Mouse (Mus musculus) bone marrow, adult 2 months (tissue): ENCODE data around the gene Myo15b. TPM values are rescaled to one million over a fixed set of nuclear protein-coding genes. Genes with fewer than 3 reads are reported as not detected.

ENCODE experiments used
- H3K27ac ChIP-seq: fragments of 200-500 bp; 2 replicates; pipeline ENCODE4 v1.5.1; 2012; ENCODE audit warnings: low read depth, mild to moderate bottlenecking, control low read depth, inconsistent platforms, low read length; ENCODE audit not compliant: control insufficient read depth, poor library complexity, insufficient read depth
- H3K4me1 ChIP-seq: fragments of 200-500 bp; 2 replicates; pipeline ENCODE4 v1.6.1; 2011; ENCODE audit warnings: low read length; ENCODE audit not compliant: control insufficient read depth, insufficient read depth
- H3K4me3 ChIP-seq: fragments of 200-500 bp; replicated peaks from 2 replicates; pipeline ENCODE3; 2011; ENCODE audit warnings: mild to moderate bottlenecking, low read depth, low read length, control low read depth; ENCODE audit not compliant: control insufficient read depth
- CTCF ChIP-seq: fragments of 200-500 bp; IDR thresholded peaks from 2 replicates; pipeline ENCODE4 v1.5.1; 2011; ENCODE audit warnings: low read length, control low read depth; ENCODE audit not compliant: control insufficient read depth, insufficient read depth
- POLR2A ChIP-seq: fragments of 200-500 bp; IDR thresholded peaks from 2 replicates; pipeline ENCODE4 v1.6.1; 2011; ENCODE audit warnings: low read depth, mild to moderate bottlenecking, control low read depth, low read length, borderline replicate concordance; ENCODE audit not compliant: control insufficient read depth
- WGBS: fragments of 180-500 bp; shearing (Covaris S2); methylation state at CpG from one replicate; pipeline ENCODE4 v1.1.7; 2018; 5-methylcytosine and 5-hydroxymethylcytosine counted together
- polyA plus RNA-seq: library from polyadenylated mRNA; stranded (reverse); fragments of >200 nt; gene quantifications from 2 replicates; pipeline ENCODE4 v1.2.4, GENCODE M21; 2011; ENCODE audit warnings: low replicate concordance; ENCODE audit not compliant: missing spikeins, insufficient read depth, insufficient read length

Myo15b gene
- polyA plus RNA-seq, 1 experiment: 0.57 TPM

GRCm38 (mm10) chr11:115827624-115828023, 30.6 kb upstream of the Myo15b start:
- 80% methylated on average over 6 of the region's 6 CpGs for WGBS
- no peaks in the 10 kb centered on the region; the same call in 1 of the 2 replicates for H3K4me1 ChIP-seq
- H3K4me3 ChIP-seq: no peak overlapping the region
- TF ChIP-seq CTCF (no peak), POLR2A (no peak)
- H3K27ac ChIP-seq: no peak overlapping the region

GRCm38 (mm10) chr11:115829036-115829435, 29.2 kb upstream of the Myo15b start:
- Histone ChIP-seq H3K4me3 (no peak overlapping the region), H3K4me1 (no peaks in the 10 kb centered on the region), H3K27ac (no peak overlapping the region)
- no peak for TF ChIP-seq POLR2A
- no peak for TF ChIP-seq CTCF
- 66% methylated on average over 4 of the region's 4 CpGs for WGBS

- Histone ChIP-seq H3K4me3 (no peak overlapping the region), H3K4me1 (no peaks in the 10 kb centered on the region)
Observed at GRCm38 (mm10) chr11:115830550-115831325, 27.5 kb upstream of the Myo15b start.

GRCm38 (mm10) chr11:115831518-115831917, 26.7 kb upstream of the Myo15b start:
- Histone ChIP-seq H3K27ac (no peak overlapping the region), H3K4me3 (no peak overlapping the region), H3K4me1 (no peaks in the 10 kb centered on the region)
- TF ChIP-seq CTCF (no peak), POLR2A (no peak)
- WGBS: 79% methylated on average over 3 of the region's 3 CpGs

More at GRCm38 (mm10) chr11:115830550-115831325, 27.5 kb upstream of the Myo15b start:
- 82% methylated on average over 25 of the region's 25 CpGs for WGBS
- no peak for TF ChIP-seq CTCF
- no peak for TF ChIP-seq POLR2A
- H3K27ac ChIP-seq: no peak overlapping the region

- Histone ChIP-seq H3K4me1 (no peaks in the 10 kb centered on the region), H3K27ac (no peak overlapping the region), H3K4me3 (no peak overlapping the region)
- TF ChIP-seq CTCF: no peak
- TF ChIP-seq POLR2A: no peak
- WGBS: 79% methylated on average over 6 of the region's 6 CpGs
Observed at GRCm38 (mm10) chr11:115832064-115832463, 26.1 kb upstream of the Myo15b start.

- 78% methylated on average over 8 of the region's 8 CpGs for WGBS
- TF ChIP-seq CTCF (no peak), POLR2A (no peak)
- Histone ChIP-seq H3K4me1 (no peaks in the 10 kb centered on the region), H3K4me3 (no peak overlapping the region), H3K27ac (no peak overlapping the region)
Observed at GRCm38 (mm10) chr11:115832523-115832922, 25.7 kb upstream of the Myo15b start.

GRCm38 (mm10) chr11:115833021-115833513, 25.1 kb upstream of the Myo15b start:
- Histone ChIP-seq H3K4me3 (no peak overlapping the region), H3K4me1 (no peaks in the 10 kb centered on the region), H3K27ac (no peak overlapping the region)
- TF ChIP-seq POLR2A (no peak), CTCF (no peak)
- 70% methylated on average over 8 of the region's 8 CpGs for WGBS

GRCm38 (mm10) chr11:115834033-115834432, 24.2 kb upstream of the Myo15b start:
- Histone ChIP-seq H3K4me1 (no peaks in the 10 kb centered on the region), H3K4me3 (no peak overlapping the region), H3K27ac (no peak overlapping the region)
- TF ChIP-seq CTCF (no peak), POLR2A (no peak)
- 77% methylated on average over 6 of the region's 6 CpGs for WGBS
